Mouse (Mus musculus): ENCODE measurements around the gene Ogfod1.
"Not testable (repeated sequence)": the region's sequence is repeated elsewhere in the genome, so short reads cannot be mapped to it uniquely, and the experiment has no call there.

- TF ChIP-seq CTCF, EP300 (IDR thresholded peaks at IDR 0.05; ENCODE audit: low read depth): not testable (repeated sequence)
Measured at GRCm38 (mm10) chr8:94036541-94036940, 457 bp upstream of the Ogfod1 start.

Data from heart, postnatal 0 days (tissue).